Mouse (Mus musculus): ENCODE measurements at regions not wholly inside any gene's neighbourhood (a gene's known extent, or its start where the extent isn't known, plus 50 kb on each side); places are given as distances from the start of the nearest gene placed in this dataset.

DNA sequence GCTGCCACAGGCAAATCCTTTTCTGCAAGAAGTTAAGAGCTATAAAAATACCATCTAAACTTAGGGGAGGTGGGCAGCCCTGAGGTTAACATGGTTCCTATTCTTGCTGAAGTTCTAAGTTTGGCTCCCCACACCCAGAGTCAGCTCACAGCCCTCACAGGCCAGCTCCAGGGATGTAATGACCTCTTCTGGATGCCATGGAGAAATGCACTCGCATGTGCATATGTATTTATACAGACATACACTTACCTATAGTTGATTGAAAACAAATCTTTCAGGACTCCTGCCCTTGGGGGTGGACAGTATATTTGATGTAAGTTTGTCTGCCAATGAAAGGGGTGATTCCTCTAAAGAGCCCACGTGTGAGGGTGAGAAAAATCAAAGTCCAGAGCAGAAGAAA, 95.5 kb upstream of the Prkg2 start:
- no peak for TF ChIP-seq EP300 (IDR thresholded peaks at IDR 0.05)
- no peak for TF ChIP-seq CTCF (IDR thresholded peaks at IDR 0.05)
